Mouse (Mus musculus) stomach, postnatal 0 days (tissue): ENCODE data around the gene Hspb9.

Source experiments
- CTCF ChIP-seq: IDR thresholded peaks from 2 replicates; pipeline ENCODE4 v1.5.1; 2016; ENCODE audit warnings: antibody characterized with exemption, low read depth, mild to moderate bottlenecking, moderate library complexity
- EP300 ChIP-seq: optimal IDR thresholded peaks from 2 replicates; pipeline ENCODE3; 2016; ENCODE audit warnings: antibody characterized with exemption

- TF ChIP-seq CTCF (no peak), EP300 (no peak)
Measured at GRCm38 (mm10) chr11:100750127-100750526, 36.5 kb downstream of the Hspb9 start.
